Mouse (Mus musculus) heart, adult 18-20 months (tissue): ENCODE measurements around the gene Relt. TPM values are rescaled to one million over a fixed set of nuclear protein-coding genes. Genes with fewer than 3 reads are reported as not detected.

Source experiments
- DNase-seq, 2 experiments: peaks; one replicate each; pipeline ENCODE4 v3.0.0; 2021 to 2022; ENCODE audit warnings: mixed read lengths in 1 of 2
- total RNA-seq, 2 experiments: library from RNA; stranded (reverse); gene quantifications; 2 replicates each; pipeline ENCODE4 v1.2.3; 2021

The Relt gene
- total RNA-seq, 2 experiments from 2014 or later = 4.5 to 5.4 TPM

DNA sequence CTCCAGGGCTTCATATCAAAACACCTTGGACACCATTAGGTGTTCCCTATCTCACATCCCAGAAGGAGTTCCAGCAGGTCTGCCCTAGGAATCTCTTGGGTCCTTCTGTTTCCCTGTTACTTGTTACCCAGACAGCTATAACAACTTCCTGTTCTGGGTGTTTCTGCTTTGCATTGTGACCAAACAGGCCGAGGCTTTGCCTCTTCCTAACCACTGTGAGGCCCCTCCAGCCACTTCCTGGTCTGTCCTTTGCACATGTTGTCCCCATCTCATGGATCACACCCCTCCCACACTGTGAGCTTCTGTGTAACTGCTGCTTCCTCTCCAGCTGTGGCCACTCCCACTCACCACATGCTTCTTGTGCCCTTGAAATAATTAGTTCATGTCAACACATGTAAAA lies 17.8 kb downstream of the Relt start:
- peak; percentile 54 to 87 for DNase-seq

DNA sequence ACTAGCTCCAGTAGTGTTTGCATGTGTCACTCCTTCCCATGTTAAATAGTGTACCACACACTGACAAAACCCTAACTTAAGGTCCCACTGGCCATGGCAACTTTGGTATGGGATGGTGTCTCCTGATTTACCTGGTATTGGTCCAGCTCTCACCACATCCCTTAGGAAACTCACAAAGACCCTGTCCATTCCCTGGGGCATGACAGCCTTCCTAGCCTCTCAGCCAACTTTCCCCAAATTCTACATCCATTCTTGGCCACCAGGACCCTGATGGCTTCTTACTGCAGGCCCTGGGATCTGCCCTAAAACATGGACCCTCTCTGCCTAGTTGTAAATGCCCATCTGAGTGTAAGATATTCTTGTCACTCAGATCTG lies 18.2 kb downstream of the Relt start:
- no peak for DNase-seq

DNA sequence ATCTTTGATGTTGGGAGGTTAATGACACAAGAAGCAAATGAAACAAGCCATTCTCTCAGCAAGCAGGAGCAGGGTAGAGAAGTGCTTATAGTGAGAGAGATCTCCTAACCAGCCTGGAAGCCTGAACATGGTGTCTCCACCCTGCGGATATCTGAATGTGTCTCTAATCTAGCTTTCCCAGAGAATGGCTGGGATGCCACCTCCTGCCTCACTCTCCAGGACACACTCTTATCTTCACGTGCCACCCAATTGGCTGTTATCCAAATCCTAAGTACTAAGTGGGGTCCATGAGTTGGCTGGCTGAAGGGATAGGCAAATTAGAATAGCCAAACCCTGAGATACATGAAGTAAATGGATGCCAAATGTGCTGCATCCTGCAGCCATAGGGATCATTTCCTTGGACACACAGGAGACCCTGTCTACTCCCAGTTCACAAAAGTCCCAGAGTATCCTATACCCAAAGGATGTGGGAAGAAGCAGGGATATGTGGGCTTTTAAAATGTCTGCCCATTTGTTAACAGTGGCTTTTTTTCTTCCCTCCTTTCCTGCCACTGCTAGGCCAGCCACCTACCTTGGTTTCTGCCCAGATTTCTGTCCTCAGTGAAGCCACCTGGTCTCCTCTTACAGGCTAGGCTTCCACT lies 18.7 kb downstream of the Relt start:
- no peak for DNase-seq

DNA sequence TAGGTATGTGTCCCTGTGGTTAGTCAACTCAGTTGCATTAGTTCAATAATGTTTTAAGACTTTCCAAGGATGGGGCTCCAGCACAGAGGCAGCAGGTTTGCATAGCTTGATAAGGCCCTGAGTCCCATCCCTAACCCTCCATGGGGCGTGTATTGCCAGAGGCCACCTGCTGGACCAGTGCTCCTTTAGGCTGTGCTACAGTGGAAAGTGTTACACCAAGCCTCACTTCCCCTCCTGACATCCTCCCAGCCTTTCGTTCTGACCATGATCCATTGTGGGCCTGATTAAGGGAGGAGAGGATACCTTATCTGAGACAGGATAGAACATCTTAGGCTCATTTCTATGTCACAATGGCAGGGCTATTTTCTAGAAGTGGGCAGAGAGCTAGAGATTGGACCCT lies 19.4 kb downstream of the Relt start:
- DNase-seq = no peak

DNA sequence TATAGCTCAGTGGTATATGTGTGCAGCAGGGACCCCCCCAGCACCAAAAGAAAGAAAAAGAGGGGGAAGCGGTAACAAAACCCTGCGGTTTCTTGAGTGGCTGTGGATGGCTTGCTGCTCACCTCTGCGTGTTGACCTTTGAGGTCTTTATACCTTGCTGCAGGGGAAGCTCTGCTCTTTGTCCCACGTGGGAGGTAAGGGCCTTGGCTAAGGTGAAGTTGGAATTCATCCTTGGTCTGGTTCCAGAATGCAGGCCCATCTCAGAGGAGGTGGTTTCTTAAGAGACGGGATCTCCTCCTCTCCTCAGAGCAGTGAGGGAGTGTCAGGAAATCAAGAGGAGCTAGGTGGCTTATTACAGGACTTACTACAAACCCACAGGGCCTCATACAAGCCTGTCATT lies 21.1 kb downstream of the Relt start:
- no peak for DNase-seq

DNA sequence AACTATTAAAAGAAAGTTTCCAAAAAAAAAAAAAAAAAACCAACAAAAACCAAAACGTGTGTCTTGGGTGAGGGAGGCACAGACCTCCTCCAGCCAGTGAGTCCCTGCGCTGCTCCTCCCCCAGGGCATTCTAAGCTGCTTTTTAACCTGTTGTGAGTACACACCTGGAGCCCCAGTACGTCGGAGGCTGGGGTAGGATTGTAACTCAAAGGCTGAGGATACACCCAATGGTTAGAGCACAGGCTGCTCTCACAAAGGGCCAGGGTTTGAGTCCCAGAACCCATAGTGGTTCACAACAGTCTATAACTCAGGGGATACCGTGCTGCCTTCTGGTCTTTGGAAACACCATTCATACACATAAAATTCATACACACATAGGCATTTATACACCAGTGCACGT lies 21.6 kb downstream of the Relt start:
- DNase-seq = no peak

DNA sequence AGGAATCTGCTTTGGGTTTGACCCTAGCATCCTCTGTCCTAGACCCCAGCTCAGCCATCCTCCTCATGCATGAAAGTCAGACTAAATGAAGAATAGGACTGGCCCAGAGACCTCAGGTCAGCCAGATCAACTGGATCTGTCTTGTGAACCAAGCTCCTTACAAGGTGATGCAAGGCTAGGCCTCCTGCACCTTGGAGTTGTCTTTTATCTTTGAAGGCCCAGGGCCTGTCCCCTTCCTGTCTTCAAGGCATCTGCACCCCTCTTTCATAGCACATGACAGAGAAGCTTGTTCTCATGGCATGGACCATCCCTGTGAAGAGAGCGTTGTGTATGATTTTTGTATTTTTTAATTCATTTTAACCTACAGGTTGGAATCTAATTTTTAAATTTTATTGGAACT lies 22.3 kb downstream of the Relt start:
- DNase-seq = no peak

DNA sequence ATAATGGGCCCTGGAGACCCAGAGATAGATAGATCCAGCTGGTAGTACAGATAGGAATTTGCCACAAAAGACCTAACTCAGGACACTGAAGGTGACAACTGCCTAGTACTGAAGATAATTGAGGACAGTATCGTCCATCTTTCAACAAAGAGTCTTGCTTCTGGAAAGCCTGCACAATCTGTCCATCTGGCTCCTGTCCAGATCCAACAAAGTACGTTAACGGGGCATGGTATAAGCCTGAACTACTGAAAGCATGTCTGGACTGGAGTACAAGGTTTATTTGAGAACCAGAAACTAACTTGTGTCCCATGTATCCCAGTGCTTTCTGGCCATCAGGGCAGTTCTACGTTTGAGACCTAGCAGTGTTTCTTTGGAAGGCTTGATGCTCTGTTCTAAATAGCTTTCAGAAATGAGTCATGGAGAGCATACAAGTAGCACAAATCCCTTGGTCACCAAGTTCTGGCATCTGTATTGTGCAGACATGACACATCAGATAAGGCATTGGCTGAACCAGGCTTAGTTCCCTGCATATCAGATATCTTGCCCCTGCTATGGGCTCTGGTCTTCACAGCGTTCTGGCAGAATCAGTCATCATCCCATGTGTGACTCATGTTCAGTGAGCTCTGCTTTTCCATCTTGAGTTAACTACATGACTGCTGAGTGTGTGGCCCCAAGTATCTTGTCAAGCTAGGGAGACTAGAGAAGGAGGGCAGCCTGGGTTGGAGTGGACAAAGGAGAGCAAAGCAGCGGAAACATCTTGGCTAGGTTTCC lies 23.4 kb downstream of the Relt start:
- no peak for DNase-seq

DNA sequence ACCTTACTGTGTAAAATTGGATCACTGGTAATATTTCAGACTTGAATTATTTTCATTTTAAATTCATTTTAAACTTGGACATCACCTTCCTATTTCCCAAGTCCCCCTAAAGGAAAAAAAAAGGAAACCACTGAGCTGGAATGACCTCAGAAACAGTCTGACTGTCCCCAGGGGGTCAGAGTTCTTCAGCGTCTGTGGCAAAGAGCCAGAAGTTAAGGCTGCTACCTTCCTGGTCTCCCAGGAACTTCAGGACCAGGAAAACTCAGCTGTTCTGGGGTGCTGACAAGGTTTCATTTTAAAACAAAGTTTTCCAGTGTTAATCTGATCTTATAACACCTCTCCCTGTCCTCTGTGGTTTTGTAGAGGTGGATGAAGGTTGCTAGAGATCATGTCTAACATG lies 25.5 kb downstream of the Relt start:
- no peak for DNase-seq

DNA sequence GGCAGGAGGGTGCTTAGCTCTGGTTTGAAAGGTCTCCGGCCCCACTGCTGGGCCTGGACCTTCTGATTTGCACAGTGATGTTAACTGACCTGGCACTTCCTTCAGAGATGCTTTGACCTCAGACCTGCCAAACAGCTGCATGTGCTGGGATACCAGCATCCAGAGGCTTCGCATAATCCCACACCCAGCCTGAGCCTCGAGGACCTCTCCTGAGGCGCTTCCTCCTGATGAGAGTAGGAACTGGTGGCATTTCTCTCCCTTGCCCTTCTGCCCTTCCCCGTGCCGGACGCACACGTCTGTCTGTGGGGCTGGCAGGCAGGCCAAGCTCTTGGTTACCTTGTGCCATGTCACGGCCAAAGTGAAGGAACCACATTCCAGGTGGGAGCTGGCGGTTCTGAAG lies 26.6 kb downstream of the Relt start:
- no peak for DNase-seq

DNA sequence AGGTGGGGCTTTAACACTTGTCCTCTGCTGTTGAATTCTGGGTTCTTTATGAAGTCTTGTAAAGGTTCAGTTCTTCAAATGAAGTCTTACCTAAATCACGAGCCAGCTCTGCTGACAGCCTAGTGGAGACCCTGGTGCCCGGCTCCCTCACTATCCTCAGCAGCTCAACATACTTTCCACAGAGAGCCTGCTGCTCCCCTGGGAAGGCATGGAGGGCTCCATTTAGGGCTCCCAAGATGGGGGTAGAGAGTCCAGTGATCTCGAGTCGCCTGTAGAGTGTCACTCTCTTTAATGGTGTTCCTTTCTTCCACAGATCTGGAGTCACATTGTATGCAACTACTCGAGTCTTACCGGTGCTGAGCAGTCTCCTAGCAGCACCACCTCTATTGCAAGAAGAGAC lies 27.5 kb downstream of the Relt start:
- no peak for DNase-seq

DNA sequence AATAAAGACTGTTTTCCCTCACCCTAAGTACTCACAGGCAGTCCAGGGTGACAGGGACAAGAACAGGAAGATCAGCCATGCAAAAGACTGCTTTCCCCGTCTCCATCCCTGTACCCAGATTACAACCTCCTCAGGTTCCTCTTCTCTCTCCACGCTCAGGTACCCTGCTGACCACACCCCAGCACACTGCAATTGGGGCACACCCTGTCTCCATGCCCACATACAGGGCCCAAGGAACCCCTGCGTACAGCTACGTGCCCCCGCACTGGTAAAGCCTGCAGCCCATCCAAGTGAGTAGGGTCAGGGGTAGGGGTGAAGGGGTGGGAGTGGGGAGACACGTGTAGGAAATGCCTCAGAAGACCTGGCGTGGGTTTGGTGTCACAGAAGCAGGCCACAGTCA lies 28.1 kb downstream of the Relt start:
- DNase-seq = no peak

DNA sequence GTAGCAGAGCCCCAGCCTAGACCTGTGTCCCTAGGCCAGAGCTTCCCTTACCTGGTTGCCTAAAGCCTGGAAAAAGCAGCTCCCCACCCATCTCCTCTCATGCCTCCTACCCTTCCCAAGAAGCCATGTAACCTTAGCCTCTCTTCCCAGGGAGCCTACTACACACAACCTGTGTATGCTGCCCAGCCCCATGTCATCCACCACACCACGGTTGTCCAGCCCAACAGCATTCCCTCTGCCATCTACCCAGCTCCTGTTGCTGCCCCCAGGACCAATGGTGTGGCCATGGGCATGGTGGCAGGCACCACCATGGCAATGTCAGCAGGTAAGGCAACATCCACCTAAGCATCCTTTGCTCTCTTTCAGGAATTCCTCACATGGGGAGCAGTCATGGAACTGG lies 29.4 kb downstream of the Relt start:
- no peak for DNase-seq

DNA sequence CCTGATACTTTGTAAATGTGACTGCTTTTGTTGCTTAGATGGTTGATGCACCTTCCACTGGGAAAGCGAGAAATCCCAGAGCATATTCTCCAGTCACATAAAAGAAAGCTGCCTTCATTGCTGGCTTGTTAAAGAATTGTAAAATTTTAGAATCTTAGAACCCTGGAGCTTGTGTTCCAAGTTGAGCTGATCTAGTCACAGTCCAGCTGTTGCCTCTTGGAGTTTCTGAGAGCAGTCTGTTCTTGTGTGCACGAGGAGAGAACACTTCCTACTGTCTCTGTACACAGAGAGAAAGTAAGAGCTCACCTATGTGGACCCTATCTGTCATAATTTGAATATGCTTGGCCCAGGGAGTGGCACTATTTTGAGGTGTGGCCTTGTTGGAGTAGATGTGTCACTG lies 34.7 kb downstream of the Relt start:
- DNase-seq = no peak

DNA sequence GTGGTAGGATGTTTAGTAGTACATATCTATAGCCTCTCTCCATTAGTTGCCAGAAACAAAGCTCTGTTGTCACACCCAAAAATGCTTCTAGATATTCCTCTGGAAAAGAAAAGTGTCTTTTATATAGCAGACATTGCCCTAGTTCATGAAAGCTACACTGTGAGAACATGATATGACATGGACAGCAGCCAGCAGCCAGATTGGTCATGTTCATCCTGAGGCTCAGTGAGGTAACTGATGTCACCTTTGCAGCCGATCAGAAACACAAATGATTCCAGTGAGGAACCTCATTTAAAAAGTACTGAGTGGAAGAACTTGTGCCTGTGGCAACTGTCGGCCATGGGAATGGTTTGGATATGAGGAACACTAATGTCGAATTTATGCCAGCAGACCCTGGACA lies 38.6 kb downstream of the Relt start:
- peak in 1 of 2 experiments; percentile 42 for DNase-seq

DNA sequence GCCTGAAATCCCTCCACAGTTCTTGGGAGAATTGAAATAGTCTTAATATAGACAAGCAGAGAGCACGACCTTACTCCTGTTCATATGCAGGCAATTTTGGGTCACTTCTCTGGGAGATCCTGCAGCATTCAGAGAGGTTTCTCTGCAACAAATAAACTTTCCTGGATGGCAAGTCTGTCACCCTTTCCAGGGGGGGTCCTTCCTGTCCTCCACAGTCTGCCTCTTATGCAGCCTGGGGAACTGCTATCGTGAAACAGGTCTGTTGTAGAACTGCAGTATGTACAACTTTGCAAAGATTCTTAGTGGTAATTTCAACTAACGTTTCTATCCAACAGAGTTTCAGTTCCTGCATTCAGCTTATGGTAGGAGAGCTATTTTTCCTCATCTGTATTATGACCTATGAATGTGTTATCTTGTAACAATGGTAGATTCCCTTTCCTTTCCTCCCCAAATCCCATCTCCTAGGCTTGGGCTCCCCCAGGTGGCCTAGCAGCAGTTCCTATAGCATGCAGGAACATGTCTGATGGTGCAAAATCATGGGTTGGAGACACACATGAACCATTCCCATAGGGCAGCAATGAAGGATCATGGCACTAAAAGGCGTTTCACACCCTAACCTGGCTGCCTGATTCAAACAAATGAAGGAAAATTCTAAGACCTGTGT lies 44.7 kb downstream of the Relt start:
- peak in 1 of 2 experiments; percentile 47 for DNase-seq

DNA sequence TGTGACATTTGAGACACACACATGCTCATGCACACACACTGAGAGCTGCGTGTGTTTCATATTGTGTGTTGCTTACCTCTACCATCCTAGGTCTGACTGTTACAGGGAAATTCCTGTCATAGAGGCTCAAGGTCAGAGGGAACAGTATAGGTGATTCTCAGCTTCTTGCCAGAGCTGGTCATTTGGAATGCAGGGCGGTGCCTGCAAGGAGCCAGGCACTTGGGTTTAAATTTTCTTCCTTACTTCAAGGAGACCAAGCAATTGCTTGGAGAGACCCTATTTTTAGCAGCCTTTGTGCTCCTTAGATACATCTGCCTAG lies 45.8 kb downstream of the Relt start:
- no peak for DNase-seq

DNA sequence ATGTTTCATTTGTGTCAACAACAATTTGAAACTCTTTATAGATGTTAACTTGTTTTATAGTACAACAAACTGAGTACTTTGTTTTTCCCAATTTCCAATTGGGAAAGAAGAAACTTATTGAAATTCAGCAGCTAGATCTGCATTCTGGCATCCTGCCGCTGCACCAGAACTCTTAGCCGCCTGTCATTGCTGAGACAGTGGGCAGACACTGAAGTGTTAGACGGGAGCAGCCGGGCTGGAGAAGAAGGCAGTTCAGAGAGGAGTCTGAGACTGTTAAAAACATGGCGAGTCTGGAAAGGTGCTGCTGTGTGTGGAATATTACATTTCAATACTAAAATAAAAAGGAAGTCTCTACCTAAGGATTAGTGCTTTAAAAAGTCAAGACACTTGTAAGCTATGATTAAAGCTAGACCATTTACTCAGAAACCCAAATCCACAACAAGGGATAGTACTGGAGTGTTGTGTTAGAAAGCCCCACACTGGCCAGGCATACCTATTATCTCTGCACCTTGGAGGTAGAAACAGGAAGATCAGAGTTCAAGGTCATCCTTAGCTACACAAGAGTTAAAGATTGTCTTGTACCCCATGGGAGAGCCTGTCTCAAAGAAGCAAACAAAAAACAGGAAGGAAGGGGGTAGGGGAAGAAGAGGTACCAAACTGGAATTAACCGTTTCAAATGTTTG lies 46.3 kb downstream of the Relt start:
- DNase-seq = no peak

DNA sequence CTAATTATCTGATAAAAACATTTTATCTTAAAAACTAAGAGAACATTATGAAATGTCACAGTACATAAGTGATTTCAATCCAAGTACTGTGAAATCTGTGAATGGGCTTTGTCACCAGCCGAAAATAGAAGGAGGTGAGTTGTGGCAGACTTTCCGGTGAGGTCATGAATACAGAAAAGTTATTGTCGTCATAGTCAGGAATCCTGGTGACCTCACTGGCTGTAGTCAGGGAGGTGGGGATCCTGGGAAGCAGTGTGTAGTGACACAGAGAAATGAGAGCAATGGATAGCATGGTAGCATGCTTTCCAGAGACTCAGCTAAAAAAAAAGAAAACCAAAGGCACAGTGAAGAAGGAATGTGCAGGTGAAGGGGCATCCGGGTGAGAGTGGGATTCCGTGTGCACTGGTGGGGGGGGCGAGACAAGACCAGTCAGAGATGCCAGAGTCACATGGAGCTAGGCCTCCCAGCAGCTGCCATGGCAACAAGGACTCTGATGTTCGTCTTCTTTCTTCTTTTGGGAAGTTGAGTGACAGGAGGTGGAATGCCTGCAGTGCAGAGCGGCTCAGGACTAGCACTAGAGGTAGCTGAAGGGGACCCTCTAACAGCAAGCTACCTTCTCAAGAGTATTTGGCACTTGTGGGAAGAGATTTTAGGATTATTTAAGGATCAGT lies 47.2 kb downstream of the Relt start:
- peak; percentile 39 to 48 for DNase-seq

DNA sequence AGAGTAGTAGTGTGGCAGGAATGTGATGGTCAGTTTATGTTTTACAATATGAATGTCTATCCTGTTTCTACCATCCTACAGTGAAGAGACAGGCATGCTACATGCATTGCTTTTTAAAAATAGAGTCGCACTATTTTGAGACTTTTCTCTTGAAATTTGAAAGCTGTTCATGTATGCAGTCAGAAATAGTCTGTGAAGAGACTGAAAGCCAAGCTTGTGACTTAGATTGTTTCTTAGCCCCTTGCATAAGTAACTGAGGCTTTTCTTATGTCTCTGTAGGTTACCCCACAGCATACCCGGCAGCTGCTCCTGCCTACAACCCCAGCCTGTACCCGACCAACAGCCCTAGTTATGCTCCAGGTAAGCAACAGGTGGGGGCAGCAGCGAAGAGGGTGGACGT lies 50.6 kb downstream of the Relt start:
- DNase-seq = no peak

DNA sequence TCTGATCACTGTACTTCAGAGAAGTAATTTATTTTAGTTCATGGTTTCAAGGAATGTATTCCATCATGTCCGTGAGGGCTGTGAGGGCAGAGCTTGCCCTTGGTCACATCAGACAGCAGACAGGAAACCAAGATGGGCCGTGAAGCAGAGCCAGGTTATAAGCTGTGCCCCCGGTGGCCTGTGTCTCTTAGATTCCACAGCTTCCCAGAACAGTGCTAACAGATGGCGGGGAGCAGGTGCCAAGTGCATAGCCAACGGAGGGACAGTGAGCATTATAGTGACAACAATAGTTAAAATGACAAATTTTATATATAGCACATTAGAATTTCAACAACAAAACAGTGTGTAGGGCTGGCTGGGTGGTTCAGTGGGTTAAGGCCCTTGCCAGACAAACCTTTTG lies 51.3 kb downstream of the Relt start:
- DNase-seq = no peak

DNA sequence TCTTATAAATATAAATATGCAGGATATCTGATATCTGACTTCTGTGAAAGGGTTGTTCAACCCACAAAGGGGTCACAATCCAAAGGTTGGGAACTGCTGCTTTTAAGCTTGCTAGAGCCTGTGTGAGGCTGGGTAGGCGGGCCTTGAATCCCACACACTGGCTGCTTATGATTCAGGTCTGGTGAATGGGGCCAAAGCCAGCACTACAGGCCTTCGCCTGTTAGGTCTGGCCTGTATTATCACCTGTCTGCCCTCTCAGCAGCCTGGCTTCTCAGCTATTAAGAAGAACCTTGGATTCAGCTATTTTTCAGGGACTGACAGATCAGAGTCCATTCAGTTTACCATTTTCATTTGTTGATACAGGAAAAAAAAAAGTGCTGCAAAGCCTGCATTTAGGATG lies 57.9 kb downstream of the Relt start:
- no peak for DNase-seq

DNA sequence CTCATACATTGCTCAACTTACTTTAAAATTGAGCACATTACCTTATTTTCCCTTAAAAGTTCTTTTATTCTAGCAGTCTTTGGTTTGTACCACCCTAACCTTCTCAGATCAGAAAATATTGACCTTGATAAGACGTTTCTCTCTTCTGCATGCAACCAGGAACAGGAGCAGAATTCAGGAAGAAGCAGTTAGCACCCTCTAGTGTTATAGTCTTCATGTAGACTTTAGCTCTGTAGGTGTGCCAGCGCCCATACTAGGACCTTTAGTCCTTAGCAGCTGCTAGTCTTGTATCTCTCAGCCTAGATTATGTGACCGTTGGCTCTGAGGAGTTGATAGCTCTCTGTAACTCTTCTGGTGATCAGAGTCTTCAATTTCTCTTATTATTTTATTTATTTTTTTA lies 64.4 kb downstream of the Relt start:
- DNase-seq = peak; percentile 24 to 38
